Mouse (Mus musculus): ENCODE results near the gene Fbxl17. TPM values are rescaled to one million over a fixed set of nuclear protein-coding genes. Genes with fewer than 3 reads are reported as not detected.

Fbxl17 gene
- polyA plus RNA-seq, 1 experiment from 2014 or later: 6.8 TPM

DNA sequence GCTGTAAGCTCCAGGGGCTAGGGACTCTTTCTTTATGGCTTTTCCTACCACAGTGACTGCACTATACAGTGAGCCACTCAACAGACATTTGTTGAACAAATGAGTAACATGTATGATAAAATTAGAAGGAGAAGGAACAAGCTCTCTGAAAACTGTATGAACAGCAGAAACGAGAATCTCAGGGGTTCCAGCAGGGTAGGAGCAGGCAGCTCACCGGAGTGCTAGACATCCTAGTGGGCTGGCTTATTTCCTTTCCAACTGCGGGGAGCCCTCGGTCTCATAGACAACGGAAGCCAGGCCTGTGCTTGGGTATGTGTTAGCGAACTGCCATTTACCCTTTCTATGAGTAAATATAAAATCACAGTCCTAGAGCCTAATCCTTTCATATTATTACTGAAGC lies 426.5 kb downstream of the Fbxl17 start:
- Histone ChIP-seq H3K4me1 (ENCODE audit: control insufficient read depth, insufficient read depth, low read length) (peaks cover 11% of the 10 kb centered on the region), H3K36me3 (ENCODE audit: control insufficient read depth, insufficient read depth, low read length) (no peaks in the 10 kb centered on the region; the same call in 1 of the 2 replicates), H3K4me2 (ENCODE audit: low read depth, severe bottlenecking) (no peak overlapping the region), H3K27ac (replicated peaks; ENCODE audit: low read depth, low read length) (no peak overlapping the region), H3K9me3 (ENCODE audit: control insufficient read depth, low read length) (no peaks in the 10 kb centered on the region; the same call in 1 of the 2 replicates), H3K27me3 (ENCODE audit: control insufficient read depth, insufficient read depth, low read length) (no peaks in the 10 kb centered on the region), H3K4me3 (ENCODE audit: low read depth, low read length) (no peak overlapping the region), H3K9ac (ENCODE audit: low read length) (no peak overlapping the region)
- DNase-seq (ENCODE audit: low spot score) (no peak), ATAC-seq (ENCODE audit: insufficient number of reproducible peaks, low FRiP score, low TSS enrichment, low read depth) (no peak)
- WGBS: 73% methylated on average over 6 of the region's 6 CpGs

DNA sequence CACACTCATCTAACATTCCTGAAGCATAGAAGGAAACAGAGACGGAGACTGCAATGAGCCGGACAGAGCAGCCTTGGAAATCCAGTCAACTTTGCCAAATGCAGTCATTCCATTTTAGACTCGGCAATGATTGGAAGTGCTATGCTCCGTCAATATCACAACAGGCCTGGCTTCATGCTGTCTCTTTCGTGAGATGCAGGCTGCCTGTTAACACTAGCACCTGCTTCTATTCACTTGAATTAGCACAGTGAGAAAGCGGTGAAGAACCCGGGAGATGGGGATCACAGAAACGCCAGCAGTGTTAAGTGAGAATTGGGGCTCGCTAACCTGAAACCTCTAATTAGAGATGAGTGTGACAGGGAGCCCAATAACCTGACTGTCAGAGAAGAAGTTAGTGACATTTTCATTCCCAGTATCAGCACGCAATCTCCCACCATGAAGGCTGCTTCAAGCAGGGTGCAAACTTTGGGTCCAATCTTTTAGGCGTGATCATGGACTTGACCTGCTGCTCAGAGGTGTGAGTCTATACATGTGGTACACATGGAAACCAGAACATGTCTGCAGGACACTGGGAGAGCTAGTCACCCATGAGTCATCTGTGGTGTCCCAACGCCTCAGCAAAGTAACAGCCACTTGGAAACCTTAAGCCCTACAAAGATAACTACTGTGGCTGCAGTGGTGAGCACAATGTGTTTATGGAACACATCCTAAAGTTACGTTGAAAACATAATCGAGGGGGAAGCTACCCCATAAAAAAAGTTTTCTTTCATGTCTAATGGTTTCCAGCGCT lies 428.5 kb downstream of the Fbxl17 start:
- H3K27ac ChIP-seq (replicated peaks; ENCODE audit: low read depth, low read length): no peak overlapping the region
- H3K4me1 ChIP-seq (ENCODE audit: control insufficient read depth, insufficient read depth, low read length): peaks cover 3% of the 10 kb centered on the region
- no peak overlapping the region for H3K9ac ChIP-seq (ENCODE audit: low read length)
- no peaks in the 10 kb centered on the region; the same call in 1 of the 2 replicates for H3K9me3 ChIP-seq (ENCODE audit: control insufficient read depth, low read length)
- WGBS: 81% methylated on average over 15 of the region's 15 CpGs
- ATAC-seq (ENCODE audit: insufficient number of reproducible peaks, low FRiP score, low TSS enrichment, low read depth) (no peak), DNase-seq (ENCODE audit: low spot score) (no peak)
- H3K36me3 ChIP-seq (ENCODE audit: control insufficient read depth, insufficient read depth, low read length): no peaks in the 10 kb centered on the region; the same call in 1 of the 2 replicates
- no peak overlapping the region for H3K4me2 ChIP-seq (ENCODE audit: low read depth, severe bottlenecking)
- no peak overlapping the region for H3K4me3 ChIP-seq (ENCODE audit: low read depth, low read length)
- no peaks in the 10 kb centered on the region for H3K27me3 ChIP-seq (ENCODE audit: control insufficient read depth, insufficient read depth, low read length)

DNA sequence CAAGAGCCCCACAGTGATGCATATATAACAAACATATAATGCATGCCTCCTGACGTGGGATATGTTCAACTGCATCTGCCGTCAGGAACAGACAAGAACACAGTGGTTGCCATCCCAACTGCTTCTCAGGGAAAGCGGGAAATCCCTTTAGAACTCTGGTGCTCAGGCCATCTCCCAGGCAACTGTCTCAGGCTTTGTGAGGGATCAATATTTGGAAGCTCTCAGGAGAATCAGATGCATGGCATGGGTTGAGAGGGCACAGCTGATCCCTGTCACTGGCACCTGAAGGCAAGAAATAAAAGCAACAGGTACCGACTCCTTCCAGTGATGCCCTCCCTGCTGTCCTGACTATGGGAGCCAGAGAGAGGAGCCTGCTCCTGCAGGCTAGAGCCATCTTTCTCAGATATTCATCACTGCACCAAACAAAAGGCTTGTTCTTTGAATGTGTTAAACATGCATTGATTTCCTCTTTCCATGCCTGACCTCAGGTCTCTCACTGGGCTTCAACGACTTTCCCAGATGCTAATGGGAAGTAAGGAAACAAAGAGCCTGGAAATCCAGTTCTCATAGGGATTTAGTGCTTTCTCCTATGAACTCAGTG lies 429.6 kb downstream of the Fbxl17 start:
- H3K36me3 ChIP-seq (ENCODE audit: control insufficient read depth, insufficient read depth, low read length): no peaks in the 10 kb centered on the region; the same call in 1 of the 2 replicates
- no peak overlapping the region for H3K27ac ChIP-seq (replicated peaks; ENCODE audit: low read depth, low read length)
- H3K27me3 ChIP-seq (ENCODE audit: control insufficient read depth, insufficient read depth, low read length): no peaks in the 10 kb centered on the region
- DNase-seq (ENCODE audit: low spot score) (no peak), ATAC-seq (ENCODE audit: insufficient number of reproducible peaks, low FRiP score, low TSS enrichment, low read depth) (no peak)
- H3K9ac ChIP-seq (ENCODE audit: low read length): no peak overlapping the region
- H3K4me1 ChIP-seq (ENCODE audit: control insufficient read depth, insufficient read depth, low read length): no peaks in the 10 kb centered on the region
- no peaks in the 10 kb centered on the region; the same call in 1 of the 2 replicates for H3K9me3 ChIP-seq (ENCODE audit: control insufficient read depth, low read length)
- H3K4me3 ChIP-seq (ENCODE audit: low read depth, low read length): no peak overlapping the region
- 78% methylated on average over 5 of the region's 5 CpGs for WGBS
- H3K4me2 ChIP-seq (ENCODE audit: low read depth, severe bottlenecking): no peak overlapping the region

GRCm38 (mm10) chr17:63062785-63063184 lies 437.0 kb downstream of the Fbxl17 start:
- Histone ChIP-seq H3K27me3 (ENCODE audit: control insufficient read depth, insufficient read depth, low read length) (no peaks in the 10 kb centered on the region), H3K4me3 (ENCODE audit: low read depth, low read length) (no peak overlapping the region), H3K4me2 (ENCODE audit: low read depth, severe bottlenecking) (no peak overlapping the region), H3K9me3 (ENCODE audit: control insufficient read depth, low read length) (no peaks in the 10 kb centered on the region), H3K27ac (replicated peaks; ENCODE audit: low read depth, low read length) (no peak overlapping the region), H3K36me3 (ENCODE audit: control insufficient read depth, insufficient read depth, low read length) (no peaks in the 10 kb centered on the region), H3K9ac (ENCODE audit: low read length) (no peak overlapping the region), H3K4me1 (ENCODE audit: control insufficient read depth, insufficient read depth, low read length) (no peaks in the 10 kb centered on the region)
- WGBS: 64% methylated on average over 5 of the region's 5 CpGs
- ATAC-seq (ENCODE audit: insufficient number of reproducible peaks, low FRiP score, low TSS enrichment, low read depth) (no peak), DNase-seq (ENCODE audit: low spot score) (no peak)

DNA sequence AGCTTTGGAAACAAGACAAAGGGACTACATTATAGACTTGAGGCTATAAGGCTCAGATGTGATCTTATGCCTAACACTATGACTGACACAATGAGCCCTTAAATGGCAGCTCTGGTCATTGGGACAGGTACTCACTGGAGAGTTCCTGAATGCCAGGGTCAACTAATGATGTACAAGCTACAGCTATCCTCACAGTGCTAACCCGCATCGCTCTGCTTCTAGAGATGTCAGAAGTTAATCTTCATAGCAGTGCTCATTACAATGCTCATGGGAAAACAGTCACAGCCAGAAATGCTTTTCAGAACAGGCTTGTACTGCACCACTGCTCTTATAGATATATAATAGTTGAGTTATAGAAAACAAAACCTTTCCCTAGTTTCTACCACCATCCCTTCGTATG lies 438.0 kb downstream of the Fbxl17 start:
- WGBS: 91% methylated on average over 3 of the region's 3 CpGs
- no peak overlapping the region for H3K9ac ChIP-seq (ENCODE audit: low read length)
- H3K27ac ChIP-seq (replicated peaks; ENCODE audit: low read depth, low read length): no peak overlapping the region
- H3K4me2 ChIP-seq (ENCODE audit: low read depth, severe bottlenecking): no peak overlapping the region
- ATAC-seq (ENCODE audit: insufficient number of reproducible peaks, low FRiP score, low TSS enrichment, low read depth) (no peak), DNase-seq (ENCODE audit: low spot score) (no peak)
- H3K4me3 ChIP-seq (ENCODE audit: low read depth, low read length): no peak overlapping the region
- H3K27me3 ChIP-seq (ENCODE audit: control insufficient read depth, insufficient read depth, low read length): no peaks in the 10 kb centered on the region
- H3K36me3 ChIP-seq (ENCODE audit: control insufficient read depth, insufficient read depth, low read length): no peaks in the 10 kb centered on the region
- H3K4me1 ChIP-seq (ENCODE audit: control insufficient read depth, insufficient read depth, low read length): no peaks in the 10 kb centered on the region
- no peaks in the 10 kb centered on the region for H3K9me3 ChIP-seq (ENCODE audit: control insufficient read depth, low read length)

DNA sequence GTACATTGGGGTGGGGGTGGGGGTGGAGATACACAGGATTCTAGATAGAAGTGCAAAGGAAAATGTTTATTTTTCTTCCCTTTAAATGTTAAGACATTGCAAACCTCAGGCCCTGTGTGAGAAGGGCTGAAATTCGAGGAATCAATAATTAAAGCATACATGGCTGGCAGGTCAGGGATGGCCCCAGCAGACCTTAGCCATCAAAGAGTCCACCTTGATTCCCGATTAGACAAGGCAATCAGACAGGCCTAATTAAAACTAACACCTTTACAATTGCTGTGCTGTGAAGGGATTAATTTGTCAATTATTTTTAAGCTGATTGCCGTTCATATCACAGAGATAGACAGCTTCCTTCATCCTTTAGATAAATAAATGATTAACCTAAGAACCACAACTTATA lies 439.0 kb downstream of the Fbxl17 start:
- H3K36me3 ChIP-seq (ENCODE audit: control insufficient read depth, insufficient read depth, low read length): no peaks in the 10 kb centered on the region
- DNase-seq (ENCODE audit: low spot score) (no peak), ATAC-seq (ENCODE audit: insufficient number of reproducible peaks, low FRiP score, low TSS enrichment, low read depth) (no peak)
- no peaks in the 10 kb centered on the region for H3K9me3 ChIP-seq (ENCODE audit: control insufficient read depth, low read length)
- H3K4me2 ChIP-seq (ENCODE audit: low read depth, severe bottlenecking): no peak overlapping the region
- no peaks in the 10 kb centered on the region for H3K4me1 ChIP-seq (ENCODE audit: control insufficient read depth, insufficient read depth, low read length)
- H3K9ac ChIP-seq (ENCODE audit: low read length): no peak overlapping the region
- no peaks in the 10 kb centered on the region for H3K27me3 ChIP-seq (ENCODE audit: control insufficient read depth, insufficient read depth, low read length)
- WGBS: 72% methylated on average over 3 of the region's 3 CpGs
- no peak overlapping the region for H3K4me3 ChIP-seq (ENCODE audit: low read depth, low read length)
- no peak overlapping the region for H3K27ac ChIP-seq (replicated peaks; ENCODE audit: low read depth, low read length)

DNA sequence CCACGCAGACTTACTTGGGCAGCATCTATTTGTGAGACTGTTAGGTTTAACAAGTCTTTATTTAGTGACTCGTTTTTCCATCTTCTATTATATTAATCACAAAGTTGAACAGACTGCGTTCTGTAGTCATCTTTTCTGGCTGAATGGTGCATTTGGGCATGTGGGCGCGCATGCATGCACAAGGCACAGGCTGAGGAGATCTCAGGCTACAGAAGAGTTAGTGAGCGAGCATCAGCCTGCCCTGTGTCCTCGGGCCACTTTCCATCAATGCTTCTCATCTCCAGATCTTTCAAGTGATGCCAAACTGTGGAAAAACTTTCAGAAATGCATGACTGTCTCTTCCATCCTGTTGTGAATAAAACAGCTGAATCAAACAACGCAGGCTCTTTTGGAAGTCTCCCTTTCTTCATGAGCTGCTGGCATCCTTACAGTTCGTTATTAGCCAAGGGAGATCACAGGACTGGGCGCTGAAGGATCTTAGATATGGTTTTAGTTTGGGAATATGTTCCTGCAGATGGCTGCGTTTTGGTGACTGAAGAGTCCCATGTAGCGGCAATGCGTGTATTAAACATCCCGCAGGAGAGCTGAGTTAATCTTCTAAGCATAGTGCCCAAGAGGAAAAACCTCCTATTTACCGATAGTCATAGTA lies 442.0 kb downstream of the Fbxl17 start:
- H3K4me2 ChIP-seq (ENCODE audit: low read depth, severe bottlenecking): no peak overlapping the region
- 87% methylated on average over 15 of the region's 15 CpGs for WGBS
- H3K27me3 ChIP-seq (ENCODE audit: control insufficient read depth, insufficient read depth, low read length): no peaks in the 10 kb centered on the region
- no peak for DNase-seq (ENCODE audit: low spot score)
- H3K27ac ChIP-seq (replicated peaks; ENCODE audit: low read depth, low read length): no peak overlapping the region
- no peak overlapping the region for H3K9ac ChIP-seq (ENCODE audit: low read length)
- no peaks in the 10 kb centered on the region for H3K9me3 ChIP-seq (ENCODE audit: control insufficient read depth, low read length)
- no peaks in the 10 kb centered on the region for H3K4me1 ChIP-seq (ENCODE audit: control insufficient read depth, insufficient read depth, low read length)
- no peak for ATAC-seq (ENCODE audit: insufficient number of reproducible peaks, low FRiP score, low TSS enrichment, low read depth)
- H3K36me3 ChIP-seq (ENCODE audit: control insufficient read depth, insufficient read depth, low read length): no peaks in the 10 kb centered on the region
- no peak overlapping the region for H3K4me3 ChIP-seq (ENCODE audit: low read depth, low read length)

DNA sequence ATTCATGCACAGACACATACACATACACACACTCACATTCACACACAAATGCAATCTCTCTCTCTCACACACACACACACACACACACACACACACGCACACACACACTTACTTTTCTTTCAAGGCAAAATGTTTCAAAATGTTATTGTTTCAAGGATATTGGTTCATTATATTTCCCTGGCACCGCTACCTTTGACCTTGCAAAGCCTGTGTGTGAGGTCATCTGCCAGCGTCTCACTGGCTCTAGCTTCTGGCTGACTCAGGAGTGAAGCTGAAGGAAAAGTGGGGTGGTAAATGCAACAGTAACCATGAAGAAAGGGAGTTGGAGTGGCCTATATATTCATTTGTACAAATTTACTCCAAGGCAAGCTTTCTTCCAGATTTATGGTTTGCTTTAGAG lies 442.8 kb downstream of the Fbxl17 start:
- WGBS: 87% methylated on average over 3 of the region's 3 CpGs
- no peaks in the 10 kb centered on the region for H3K27me3 ChIP-seq (ENCODE audit: control insufficient read depth, insufficient read depth, low read length)
- H3K4me2 ChIP-seq (ENCODE audit: low read depth, severe bottlenecking): no peak overlapping the region
- H3K4me1 ChIP-seq (ENCODE audit: control insufficient read depth, insufficient read depth, low read length): no peaks in the 10 kb centered on the region
- H3K9ac ChIP-seq (ENCODE audit: low read length): no peak overlapping the region
- no peak for DNase-seq (ENCODE audit: low spot score)
- H3K27ac ChIP-seq (replicated peaks; ENCODE audit: low read depth, low read length): no peak overlapping the region
- no peak for ATAC-seq (ENCODE audit: insufficient number of reproducible peaks, low FRiP score, low TSS enrichment, low read depth)
- no peaks in the 10 kb centered on the region for H3K9me3 ChIP-seq (ENCODE audit: control insufficient read depth, low read length)
- no peak overlapping the region for H3K4me3 ChIP-seq (ENCODE audit: low read depth, low read length)
- no peaks in the 10 kb centered on the region for H3K36me3 ChIP-seq (ENCODE audit: control insufficient read depth, insufficient read depth, low read length)

Data from limb, embryonic 11.5 days (tissue).